Mouse (Mus musculus): ENCODE data around the gene Nosip. TPM values are rescaled to one million over a fixed set of nuclear protein-coding genes. Genes with fewer than 3 reads are reported as not detected.

Nosip gene
- total and polyA plus RNA-seq, 2 experiments, result 22.8 to 35.8 TPM

- TF ChIP-seq CTCF (IDR thresholded peaks at IDR 0.05; ENCODE audit: low read depth, low read length) (no peak), POLR2A (IDR thresholded peaks at IDR 0.05; ENCODE audit: extremely low read depth, insufficient read depth, low read length) (no peak)
- H3K9ac ChIP-seq (ENCODE audit: low read depth, low read length), result no peak overlapping the region
- no peak for DNase-seq (ENCODE audit: extremely low read depth, low read depth, low spot score)
- peaks cover 3% of the 10 kb centered on the region; the same call in 1 of the 2 replicates for H3K79me2 ChIP-seq (ENCODE audit: control insufficient read depth, insufficient read depth, low read length)
- no peaks in the 10 kb centered on the region for H3K36me3 ChIP-seq (ENCODE audit: control insufficient read depth, insufficient read depth, low read length)
- no peak overlapping the region for H3K4me3 ChIP-seq (ENCODE audit: insufficient read depth, low read depth, low read length)
- no peak overlapping the region for H3K27ac ChIP-seq (replicated peaks; ENCODE audit: insufficient read depth, low read depth, low read length)
- H3K4me1 ChIP-seq (ENCODE audit: control insufficient read depth, insufficient read depth, low read length), result peaks cover 6% of the 10 kb centered on the region
- no peaks in the 10 kb centered on the region for H3K27me3 ChIP-seq (ENCODE audit: control insufficient read depth, insufficient read depth, low read length)
Measured at GRCm38 (mm10) chr7:45056972-45057348, 5.3 kb upstream of the Nosip start.

GRCm38 (mm10) chr7:45058607-45059571 is 3.3 kb upstream of the Nosip start:
- H3K27ac ChIP-seq (replicated peaks; ENCODE audit: insufficient read depth, low read depth, low read length), result no peak overlapping the region
- H3K9ac ChIP-seq (ENCODE audit: low read depth, low read length), result no peak overlapping the region
- H3K4me3 ChIP-seq (ENCODE audit: insufficient read depth, low read depth, low read length), result no peak overlapping the region
- H3K4me1 ChIP-seq (ENCODE audit: control insufficient read depth, insufficient read depth, low read length), result peaks cover 7% of the 10 kb centered on the region
- H3K27me3 ChIP-seq (ENCODE audit: control insufficient read depth, insufficient read depth, low read length), result no peaks in the 10 kb centered on the region
- H3K79me2 ChIP-seq (ENCODE audit: control insufficient read depth, insufficient read depth, low read length), result peaks cover 1% of the 10 kb centered on the region
- no peak for DNase-seq (ENCODE audit: extremely low read depth, low read depth, low spot score)
- 90% methylated on average over 10 of the region's 10 CpGs for WGBS
- H3K36me3 ChIP-seq (ENCODE audit: control insufficient read depth, insufficient read depth, low read length), result no peaks in the 10 kb centered on the region
- no peak for TF ChIP-seq POLR2A (IDR thresholded peaks at IDR 0.05; ENCODE audit: extremely low read depth, insufficient read depth, low read length)
- no peak for TF ChIP-seq CTCF (IDR thresholded peaks at IDR 0.05; ENCODE audit: low read depth, low read length)

- no peak overlapping the region for H3K9ac ChIP-seq (ENCODE audit: low read depth, low read length)
- peaks cover 8% of the 10 kb centered on the region for H3K4me1 ChIP-seq (ENCODE audit: control insufficient read depth, insufficient read depth, low read length)
- H3K27me3 ChIP-seq (ENCODE audit: control insufficient read depth, insufficient read depth, low read length), result no peaks in the 10 kb centered on the region
- H3K36me3 ChIP-seq (ENCODE audit: control insufficient read depth, insufficient read depth, low read length), result no peaks in the 10 kb centered on the region
- peaks cover 9% of the 10 kb centered on the region for H3K79me2 ChIP-seq (ENCODE audit: control insufficient read depth, insufficient read depth, low read length)
- 88% methylated on average over 6 of the region's 6 CpGs for WGBS
- no peak overlapping the region for H3K27ac ChIP-seq (replicated peaks; ENCODE audit: insufficient read depth, low read depth, low read length)
- no peak for DNase-seq (ENCODE audit: extremely low read depth, low read depth, low spot score)
- TF ChIP-seq CTCF (IDR thresholded peaks at IDR 0.05; ENCODE audit: low read depth, low read length) (no peak), POLR2A (IDR thresholded peaks at IDR 0.05; ENCODE audit: extremely low read depth, insufficient read depth, low read length) (no peak)
- no peak overlapping the region for H3K4me3 ChIP-seq (ENCODE audit: insufficient read depth, low read depth, low read length)
Measured at GRCm38 (mm10) chr7:45060632-45061122, 1.6 kb upstream of the Nosip start.

- Histone ChIP-seq H3K79me2 (ENCODE audit: control insufficient read depth, insufficient read depth, low read length) (peaks cover 9% of the 10 kb centered on the region), H3K36me3 (ENCODE audit: control insufficient read depth, insufficient read depth, low read length) (no peaks in the 10 kb centered on the region), H3K4me3 (ENCODE audit: insufficient read depth, low read depth, low read length) (peak overlapping the region; percentile 34), H3K27me3 (ENCODE audit: control insufficient read depth, insufficient read depth, low read length) (no peaks in the 10 kb centered on the region), H3K27ac (replicated peaks; ENCODE audit: insufficient read depth, low read depth, low read length) (peak overlapping the region; percentile 67), H3K9ac (ENCODE audit: low read depth, low read length) (peak overlapping the region; percentile 65), H3K4me1 (ENCODE audit: control insufficient read depth, insufficient read depth, low read length) (peaks cover 8% of the 10 kb centered on the region)
- peak; percentile 81 for DNase-seq (ENCODE audit: extremely low read depth, low read depth, low spot score)
- TF ChIP-seq POLR2A (IDR thresholded peaks at IDR 0.05; ENCODE audit: extremely low read depth, insufficient read depth, low read length) (no peak), CTCF (IDR thresholded peaks at IDR 0.05; ENCODE audit: low read depth, low read length) (no peak)
- WGBS, result 6% methylated on average over 11 of the region's 11 CpGs
Measured at GRCm38 (mm10) chr7:45061532-45062075, 625 bp upstream of the Nosip start.

- DNase-seq (ENCODE audit: extremely low read depth, low read depth, low spot score), result no peak
- no peak overlapping the region for H3K27ac ChIP-seq (replicated peaks; ENCODE audit: insufficient read depth, low read depth, low read length)
- H3K9ac ChIP-seq (ENCODE audit: low read depth, low read length), result no peak overlapping the region
- no peaks in the 10 kb centered on the region for H3K36me3 ChIP-seq (ENCODE audit: control insufficient read depth, insufficient read depth, low read length)
- H3K4me3 ChIP-seq (ENCODE audit: insufficient read depth, low read depth, low read length), result no peak overlapping the region
- peaks cover 29% of the 10 kb centered on the region for H3K79me2 ChIP-seq (ENCODE audit: control insufficient read depth, insufficient read depth, low read length)
- H3K27me3 ChIP-seq (ENCODE audit: control insufficient read depth, insufficient read depth, low read length), result no peaks in the 10 kb centered on the region
- 83% methylated on average over 4 of the region's 4 CpGs for WGBS
- no peak for TF ChIP-seq POLR2A (IDR thresholded peaks at IDR 0.05; ENCODE audit: extremely low read depth, insufficient read depth, low read length)
- no peak for TF ChIP-seq CTCF (IDR thresholded peaks at IDR 0.05; ENCODE audit: low read depth, low read length)
- peaks cover 8% of the 10 kb centered on the region for H3K4me1 ChIP-seq (ENCODE audit: control insufficient read depth, insufficient read depth, low read length)
Measured at GRCm38 (mm10) chr7:45067190-45067999, 5.2 kb downstream of the Nosip start.
